Mouse (Mus musculus) stomach, embryonic 14.5 days (tissue): ENCODE measurements around the gene Atp6v0e. TPM values are rescaled to one million over a fixed set of nuclear protein-coding genes. Genes with fewer than 3 reads are reported as not detected.

Experiments used
- ATAC-seq: fragments of 200-750 bp; cut with Nextera tagmentation; 2 replicates; pipeline ENCODE4 v1.8.0; 2017; ENCODE audit warnings: low read depth, moderate TSS enrichment; ENCODE audit not compliant: insufficient number of reproducible peaks, insufficient read depth, low FRiP score
- H3K27ac ChIP-seq: fragments of 300-500 bp; sonication (generic); 2 replicates; pipeline ENCODE4 v1.5.1; 2014; ENCODE audit warnings: mild to moderate bottlenecking, low read length, moderate library complexity, mixed read lengths
- H3K27me3 ChIP-seq: fragments of 300-500 bp; sonication (generic); 2 replicates; pipeline ENCODE4 v1.6.1; 2014; ENCODE audit warnings: low read length, control low read depth, mixed read lengths; ENCODE audit not compliant: control insufficient read depth, insufficient read depth
- H3K36me3 ChIP-seq: fragments of 300-500 bp; sonication (generic); 2 replicates; pipeline ENCODE4 v1.6.1; 2014; ENCODE audit warnings: mild to moderate bottlenecking, control low read depth, low read length, moderate library complexity, mixed read lengths; ENCODE audit not compliant: control insufficient read depth, insufficient read depth
- H3K4me1 ChIP-seq: fragments of 300-500 bp; sonication (generic); 2 replicates; pipeline ENCODE4 v1.6.1; 2014; ENCODE audit warnings: low read length, control low read depth, mixed read lengths; ENCODE audit not compliant: control insufficient read depth, insufficient read depth
- H3K4me2 ChIP-seq: fragments of 300-500 bp; sonication (generic); replicated peaks from 2 replicates; pipeline ENCODE4 v1.6.1; 2014; ENCODE audit warnings: low read depth, low read length, control low read depth
- H3K4me3 ChIP-seq: fragments of 300-500 bp; sonication (generic); 2 replicates; pipeline ENCODE4 v1.5.1; 2014; ENCODE audit warnings: low read depth, low read length, control low read depth
- H3K9ac ChIP-seq: fragments of 300-500 bp; sonication (generic); replicated peaks from 2 replicates; pipeline ENCODE4 v1.6.1; 2014; ENCODE audit warnings: low read depth, mild to moderate bottlenecking, control low read depth, low read length, moderate library complexity, mixed read lengths
- H3K9me3 ChIP-seq: fragments of 300-500 bp; sonication (generic); 2 replicates; pipeline ENCODE4 v1.6.1; 2016; ENCODE audit warnings: low read depth, low read length, control low read depth; ENCODE audit not compliant: control insufficient read depth
- whole genome bisulfite sequencing: fragments of 180-500 bp; shearing (Covaris S2); extraction: QIAGEN DNeasy Blood & Tissue Kit; methylation state at CpG from one replicate; pipeline ENCODE4 v1.1.7; 2014; 5-methylcytosine and 5-hydroxymethylcytosine counted together
- polyA plus RNA-seq: library from polyadenylated mRNA; unstranded; fragments of >200 nt; fragmentation: Nextera tagmentation; extraction: Ambion mirVana; gene quantifications from 2 replicates; pipeline ENCODE4 v1.2.1, GENCODE M21; 2014

Gene Atp6v0e
- polyA plus RNA-seq, 1 experiment from 2014 or later: 179 TPM

- H3K4me3 ChIP-seq: no peak overlapping the region
- peaks cover 28% of the 10 kb centered on the region for H3K36me3 ChIP-seq
- no peak overlapping the region for H3K27ac ChIP-seq
- no peak overlapping the region for H3K9ac ChIP-seq
- 94% methylated on average over 3 of the region's 3 CpGs for WGBS
- H3K27me3 ChIP-seq: no peaks in the 10 kb centered on the region
- H3K4me1 ChIP-seq: no peaks in the 10 kb centered on the region
- H3K9me3 ChIP-seq: no peaks in the 10 kb centered on the region
- H3K4me2 ChIP-seq: no peak overlapping the region
- ATAC-seq: no peak
These were observed 32.2 kb downstream of the Atp6v0e start for GRCm38 (mm10) chr17:26695193-26695592.

GRCm38 (mm10) chr17:26698846-26699245 lies 35.8 kb downstream of the Atp6v0e start:
- WGBS: 90% methylated on average over 5 of the region's 5 CpGs
- Histone ChIP-seq H3K36me3 (peaks cover 28% of the 10 kb centered on the region), H3K9me3 (no peaks in the 10 kb centered on the region), H3K9ac (no peak overlapping the region), H3K4me3 (no peak overlapping the region), H3K4me2 (no peak overlapping the region), H3K4me1 (no peaks in the 10 kb centered on the region), H3K27me3 (no peaks in the 10 kb centered on the region), H3K27ac (no peak overlapping the region)
- no peak for ATAC-seq

DNA sequence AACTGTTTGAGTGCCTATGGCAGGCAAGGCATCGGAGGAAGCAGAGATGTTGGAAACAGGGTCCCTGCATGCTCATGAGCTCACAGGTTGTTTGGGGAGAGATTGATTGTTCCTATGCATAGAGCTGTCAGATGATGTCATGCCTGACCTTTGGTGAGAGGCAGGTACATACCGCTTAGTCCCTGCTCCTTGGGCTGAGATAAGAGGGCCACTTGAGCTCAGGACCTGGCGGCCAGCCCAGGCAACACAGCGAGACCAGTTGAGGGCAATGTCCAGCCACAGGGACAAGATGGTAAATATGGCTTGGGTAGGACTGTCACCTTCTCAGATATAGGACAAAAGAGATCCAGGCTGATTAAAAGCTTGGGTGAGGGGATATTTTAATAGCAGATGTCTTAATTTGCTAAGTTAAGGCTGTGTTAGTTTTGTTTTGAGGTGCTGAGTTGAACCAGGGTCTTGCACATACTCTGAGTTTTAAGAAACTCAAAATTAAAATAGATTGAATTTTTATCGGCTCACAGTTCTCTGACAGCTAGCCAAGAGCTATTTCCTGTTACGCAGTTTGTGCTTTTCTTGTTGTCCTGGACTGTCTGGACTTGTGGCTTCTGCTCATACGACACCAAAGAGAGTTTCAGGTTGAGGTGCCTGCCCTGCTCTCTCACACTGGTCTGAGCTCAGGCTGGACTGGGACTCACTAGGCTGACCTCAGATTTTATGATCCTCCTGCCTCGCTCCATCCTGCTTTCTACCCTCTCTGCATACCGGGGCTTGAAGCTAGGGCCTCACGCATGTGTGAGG lies 37.0 kb downstream of the Atp6v0e start:
- Histone ChIP-seq H3K36me3 (peaks cover 28% of the 10 kb centered on the region), H3K4me3 (no peak overlapping the region), H3K4me1 (no peaks in the 10 kb centered on the region), H3K27ac (no peak overlapping the region), H3K27me3 (no peaks in the 10 kb centered on the region), H3K9ac (no peak overlapping the region), H3K4me2 (no peak overlapping the region), H3K9me3 (no peaks in the 10 kb centered on the region)
- no peak for ATAC-seq
- WGBS: 85% methylated on average over 10 of the region's 10 CpGs

GRCm38 (mm10) chr17:26701565-26701964 lies 38.5 kb downstream of the Atp6v0e start:
- no peak for ATAC-seq
- H3K36me3 ChIP-seq: peaks cover 22% of the 10 kb centered on the region
- 83% methylated on average over 13 of the region's 13 CpGs for WGBS

GRCm38 (mm10) chr17:26702621-26703020 lies 39.6 kb downstream of the Atp6v0e start:
- peaks cover 16% of the 10 kb centered on the region for H3K36me3 ChIP-seq
- no peaks in the 10 kb centered on the region for H3K27me3 ChIP-seq
- H3K4me1 ChIP-seq: peaks cover 6% of the 10 kb centered on the region; the same call in 1 of the 2 replicates
- H3K9ac ChIP-seq: no peak overlapping the region
- H3K27ac ChIP-seq: no peak overlapping the region
- no peak overlapping the region for H3K4me3 ChIP-seq
- ATAC-seq: no peak
- 83% methylated on average over 4 of the region's 4 CpGs for WGBS
- no peak overlapping the region for H3K4me2 ChIP-seq
- H3K9me3 ChIP-seq: no peaks in the 10 kb centered on the region

More at GRCm38 (mm10) chr17:26701565-26701964, 38.5 kb downstream of the Atp6v0e start:
- Histone ChIP-seq H3K4me1 (peaks cover 6% of the 10 kb centered on the region; the same call in 1 of the 2 replicates), H3K27ac (no peak overlapping the region), H3K9me3 (no peaks in the 10 kb centered on the region), H3K4me2 (no peak overlapping the region), H3K27me3 (no peaks in the 10 kb centered on the region), H3K9ac (no peak overlapping the region), H3K4me3 (no peak overlapping the region)

DNA sequence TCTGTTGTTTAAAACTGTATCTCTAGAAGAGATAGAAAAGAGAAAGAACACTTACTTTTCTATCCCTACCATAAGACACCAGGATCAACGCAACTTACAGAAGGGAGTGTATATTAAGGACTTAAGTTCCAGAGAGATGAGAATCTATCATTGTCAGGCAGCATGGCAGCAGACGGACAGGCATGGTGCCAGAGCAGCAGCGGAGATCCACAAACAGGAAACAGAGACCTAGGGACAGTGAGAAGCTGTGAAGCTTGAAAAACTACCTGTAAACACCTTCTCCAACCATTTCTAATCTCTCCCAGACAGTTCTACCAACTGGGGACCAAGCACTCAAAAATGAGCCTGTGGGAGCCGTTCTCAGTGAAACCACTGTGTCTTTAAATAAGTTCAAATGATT lies 40.6 kb downstream of the Atp6v0e start:
- 78% methylated on average over 4 of the region's 4 CpGs for WGBS
- H3K4me3 ChIP-seq: no peak overlapping the region
- ATAC-seq: no peak

DNA sequence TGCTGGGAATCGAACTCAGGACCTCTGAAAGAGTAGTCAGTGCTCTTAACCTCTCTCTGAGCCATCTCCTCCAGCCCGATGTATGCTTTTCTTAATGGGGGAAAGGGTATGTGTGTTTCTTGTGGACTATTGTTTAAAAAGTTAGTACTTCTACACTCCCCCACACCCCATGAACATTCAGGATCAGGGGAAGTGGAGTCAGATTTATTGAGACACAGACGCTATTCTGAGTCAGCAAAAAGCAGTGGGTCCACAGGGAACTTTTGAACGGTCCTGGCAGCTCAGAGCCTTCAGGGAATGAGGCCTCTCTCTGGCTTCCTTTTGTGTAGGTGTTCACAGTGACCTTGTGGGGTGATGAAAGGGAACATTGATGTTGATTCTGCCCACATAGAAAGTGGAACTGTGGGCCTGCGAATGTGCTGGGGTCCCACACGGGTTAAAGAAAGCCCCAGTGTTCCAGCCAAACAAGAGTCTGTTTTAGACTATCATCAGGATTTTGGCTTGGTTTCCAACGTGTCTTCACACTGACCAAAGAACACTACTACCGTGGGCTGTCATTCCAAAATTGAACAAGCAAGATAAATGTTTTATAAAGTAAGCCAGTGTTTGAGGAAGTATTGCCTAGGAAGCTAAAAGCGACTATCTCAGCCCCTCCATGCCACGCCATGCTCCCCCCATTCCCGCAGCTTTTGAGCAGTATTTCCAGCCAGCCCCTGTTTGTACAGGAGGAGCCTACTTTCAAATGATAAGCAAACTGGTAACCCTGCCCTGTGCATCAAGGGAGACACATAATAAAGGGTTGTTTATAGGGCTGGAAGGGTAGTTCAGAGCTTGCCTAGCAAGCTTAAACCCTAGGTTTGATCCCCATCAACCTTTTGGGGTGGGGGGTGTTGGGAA lies 42.7 kb downstream of the Atp6v0e start:
- no peak overlapping the region for H3K4me3 ChIP-seq
- no peaks in the 10 kb centered on the region for H3K36me3 ChIP-seq
- WGBS: 57% methylated on average over 11 of the region's 11 CpGs
- no peak overlapping the region for H3K9ac ChIP-seq
- ATAC-seq: no peak
- no peak overlapping the region for H3K27ac ChIP-seq
- no peak overlapping the region for H3K4me2 ChIP-seq
- H3K27me3 ChIP-seq: no peaks in the 10 kb centered on the region
- peaks cover 10% of the 10 kb centered on the region; the same call in 1 of the 2 replicates for H3K4me1 ChIP-seq
- H3K9me3 ChIP-seq: no peaks in the 10 kb centered on the region

More for the DNA sequence above, 40.6 kb downstream of the Atp6v0e start:
- Histone ChIP-seq H3K4me2 (no peak overlapping the region), H3K27me3 (no peaks in the 10 kb centered on the region), H3K9ac (no peak overlapping the region), H3K36me3 (peaks cover 12% of the 10 kb centered on the region), H3K4me1 (peaks cover 6% of the 10 kb centered on the region; the same call in 1 of the 2 replicates), H3K27ac (no peak overlapping the region), H3K9me3 (no peaks in the 10 kb centered on the region)

DNA sequence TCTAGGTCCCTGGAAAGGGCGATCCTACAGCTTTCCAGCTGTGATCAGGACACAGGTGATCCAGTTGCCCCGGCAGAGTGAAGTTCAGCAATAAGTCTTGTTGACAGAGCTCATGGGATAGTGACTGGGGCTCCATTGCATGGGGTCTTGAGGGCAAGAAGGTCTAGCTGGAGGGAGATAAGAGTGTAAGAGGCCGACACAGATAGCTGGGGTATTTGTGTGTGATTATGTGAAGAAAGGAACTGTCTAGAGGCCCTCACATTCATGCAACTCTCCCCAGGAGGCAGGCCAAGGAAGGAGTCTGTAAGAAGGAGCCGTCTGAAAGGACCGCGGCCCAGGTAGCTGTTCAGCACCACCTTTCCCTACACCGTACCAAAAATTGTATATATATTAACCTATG lies 44.0 kb downstream of the Atp6v0e start:
- no peak overlapping the region for H3K4me3 ChIP-seq
- H3K27ac ChIP-seq: no peak overlapping the region
- ATAC-seq: no peak
- H3K36me3 ChIP-seq: no peaks in the 10 kb centered on the region
- no peak overlapping the region for H3K9ac ChIP-seq
- no peak overlapping the region for H3K4me2 ChIP-seq
- H3K27me3 ChIP-seq: no peaks in the 10 kb centered on the region
- H3K9me3 ChIP-seq: no peaks in the 10 kb centered on the region
- H3K4me1 ChIP-seq: peaks cover 10% of the 10 kb centered on the region; the same call in 1 of the 2 replicates
- WGBS: 61% methylated on average over 7 of the region's 7 CpGs
